Mouse (Mus musculus): Measurements from ENCODE around the gene Tnrc6a.

The Tnrc6a gene

GRCm38 (mm10) chr7:123124735-123125181, 1.1 kb downstream of the Tnrc6a start:
- DNase-seq (ENCODE audit: extremely low spot score), result no peak

- DNase-seq (ENCODE audit: extremely low spot score), result no peak
Observed at GRCm38 (mm10) chr7:123126056-123126455, 2.4 kb downstream of the Tnrc6a start.

- DNase-seq (ENCODE audit: extremely low spot score), result no peak
Observed at GRCm38 (mm10) chr7:123127301-123127700, 3.6 kb downstream of the Tnrc6a start.

GRCm38 (mm10) chr7:123127981-123128380, 4.3 kb downstream of the Tnrc6a start:
- no peak for DNase-seq (ENCODE audit: extremely low spot score)

GRCm38 (mm10) chr7:123129061-123129460, 5.4 kb downstream of the Tnrc6a start:
- no peak for DNase-seq (ENCODE audit: extremely low spot score)

GRCm38 (mm10) chr7:123130198-123130597, 6.5 kb downstream of the Tnrc6a start:
- no peak for DNase-seq (ENCODE audit: extremely low spot score)

- no peak for DNase-seq (ENCODE audit: extremely low spot score)
Observed at GRCm38 (mm10) chr7:123132401-123132800, 8.7 kb downstream of the Tnrc6a start.

GRCm38 (mm10) chr7:123134876-123135275, 11.2 kb downstream of the Tnrc6a start:
- DNase-seq (ENCODE audit: extremely low spot score), result no peak

- DNase-seq (ENCODE audit: extremely low spot score), result no peak
Observed at GRCm38 (mm10) chr7:123135655-123136054, 12.0 kb downstream of the Tnrc6a start.

- no peak for DNase-seq (ENCODE audit: extremely low spot score)
Observed at GRCm38 (mm10) chr7:123138001-123138400, 14.3 kb downstream of the Tnrc6a start.

- DNase-seq (ENCODE audit: extremely low spot score), result no peak
Observed at GRCm38 (mm10) chr7:123146141-123146846, 22.6 kb downstream of the Tnrc6a start.

GRCm38 (mm10) chr7:123147787-123148186, 24.1 kb downstream of the Tnrc6a start:
- DNase-seq (ENCODE audit: extremely low spot score), result no peak

GRCm38 (mm10) chr7:123148935-123149334, 25.2 kb downstream of the Tnrc6a start:
- no peak for DNase-seq (ENCODE audit: extremely low spot score)

- DNase-seq (ENCODE audit: extremely low spot score), result no peak
Observed at GRCm38 (mm10) chr7:123162346-123162745, 38.7 kb downstream of the Tnrc6a start.

GRCm38 (mm10) chr7:123167436-123167835, 43.8 kb downstream of the Tnrc6a start:
- DNase-seq (ENCODE audit: extremely low spot score), result no peak

GRCm38 (mm10) chr7:123169618-123170017, 45.9 kb downstream of the Tnrc6a start:
- no peak for DNase-seq (ENCODE audit: extremely low spot score)

GRCm38 (mm10) chr7:123172101-123172500, 48.4 kb downstream of the Tnrc6a start:
- no peak for DNase-seq (ENCODE audit: extremely low spot score)

GRCm38 (mm10) chr7:123177215-123177614, 53.5 kb downstream of the Tnrc6a start:
- no peak for DNase-seq (ENCODE audit: extremely low spot score)

- DNase-seq (ENCODE audit: extremely low spot score), result no peak
Observed at GRCm38 (mm10) chr7:123181787-123182701, 58.4 kb downstream of the Tnrc6a start.

GRCm38 (mm10) chr7:123184891-123185290, 61.2 kb downstream of the Tnrc6a start:
- DNase-seq (ENCODE audit: extremely low spot score), result no peak

- no peak for DNase-seq (ENCODE audit: extremely low spot score)
Observed at GRCm38 (mm10) chr7:123186463-123186862, 62.8 kb downstream of the Tnrc6a start.

GRCm38 (mm10) chr7:123187246-123187645, 63.6 kb downstream of the Tnrc6a start:
- no peak for DNase-seq (ENCODE audit: extremely low spot score)

GRCm38 (mm10) chr7:123188462-123188861, 64.8 kb downstream of the Tnrc6a start:
- no peak for DNase-seq (ENCODE audit: extremely low spot score)
